ENCODE assay signal across 10 mouse cellular contexts in the genomic region with DNA sequence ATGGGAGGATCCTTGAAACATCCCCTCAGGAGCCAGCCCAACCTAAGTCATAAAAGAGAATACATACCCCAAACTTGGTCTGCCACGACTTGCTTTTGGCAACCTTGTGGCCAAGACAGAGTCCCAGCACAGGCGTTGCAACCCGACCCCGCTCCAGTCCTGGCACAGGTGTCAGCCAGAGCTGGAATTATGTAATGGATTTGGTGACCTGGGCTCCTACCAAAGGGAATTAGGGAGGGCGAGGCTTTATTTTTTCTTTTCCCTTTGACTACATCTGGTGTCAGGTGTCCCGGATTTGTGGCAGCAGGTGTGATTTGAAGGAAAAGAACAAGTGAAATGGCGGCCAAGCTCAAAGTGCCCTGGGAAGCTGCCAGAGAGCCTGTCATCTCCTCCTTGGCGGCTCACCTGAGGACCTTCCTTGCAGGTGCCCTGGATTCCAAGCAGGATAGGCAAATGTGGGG.
DNase-seq lines count a peak whose midpoint lies in the region; ATAC-seq and TF ChIP-seq lines count a peak whose summit lies in the region.
"Had no signal": no experiment of that assay in that cellular context is flagged by ENCODE, and none has a peak within 500 bp of the region (broad histone marks: within the 10 kb centered on the region; RNA-seq: fewer than 3 reads in every experiment).

No protein-coding gene starts in this region.

- H3K36me3 ChIP-seq in hindbrain, embryonic 16.5 days (ENCODE audit: control insufficient read depth, insufficient read depth, low read length) = no peaks in the 10 kb centered on the region
- no peaks in the 10 kb centered on the region for H3K36me3 ChIP-seq in midbrain, embryonic 16.5 days (ENCODE audit: control insufficient read depth, insufficient read depth, low read length)
- H3K36me3 ChIP-seq in heart, embryonic 10.5 days = no peaks in the 10 kb centered on the region

- peak overlapping the region; percentile 71 for H3K9ac ChIP-seq in hindbrain, embryonic 16.5 days (ENCODE audit: low read depth, low read length)
- peak overlapping the region; percentile 66 for H3K9ac ChIP-seq in midbrain, embryonic 16.5 days (ENCODE audit: low read depth, low read length)

- peak overlapping the region; percentile 75 for H3K4me2 ChIP-seq in hindbrain, embryonic 16.5 days (ENCODE audit: low read length)
- H3K4me2 ChIP-seq in midbrain, embryonic 16.5 days (ENCODE audit: low read length) = peak overlapping the region; percentile 63

- peak overlapping the region; percentile 42 for H3K4me3 ChIP-seq in hindbrain, embryonic 16.5 days (ENCODE audit: low read length)
- peak overlapping the region; percentile 44 for H3K4me3 ChIP-seq in midbrain, embryonic 16.5 days (ENCODE audit: low read depth, low read length)
- no peak overlapping the region for H3K4me3 ChIP-seq in heart, embryonic 10.5 days
- H3K4me3 ChIP-seq: heart, adult 2 months had no signal

- ATAC-seq in hindbrain, embryonic 16.5 days = no peak
- no peak for ATAC-seq in midbrain, embryonic 16.5 days
- ATAC-seq in inflammation-experienced regulatory T-cells, adult 6 months = no peak
- ATAC-seq in monocyte, adult 5-6 weeks (replicated peaks; ENCODE audit: insufficient number of reproducible peaks, low FRiP score, low TSS enrichment, poor library complexity, severe bottlenecking) = no peak

- WGBS in hindbrain, embryonic 16.5 days = 9% methylated on average over 8 of the region's 8 CpGs
- WGBS in midbrain, embryonic 16.5 days = 10% methylated on average over 8 of the region's 8 CpGs
- 3% methylated on average over 8 of the region's 8 CpGs for WGBS in heart, embryonic 10.5 days

- peaks cover 5% of the 10 kb centered on the region; the same call in 1 of the 2 replicates for H3K4me1 ChIP-seq in hindbrain, embryonic 16.5 days (ENCODE audit: control insufficient read depth, insufficient read depth, low read depth, low read length)
- peaks cover 9% of the 10 kb centered on the region; the same call in 1 of the 2 replicates for H3K4me1 ChIP-seq in midbrain, embryonic 16.5 days (ENCODE audit: control insufficient read depth, insufficient read depth, low read length)
- H3K4me1 ChIP-seq in heart, embryonic 10.5 days = peaks cover 9% of the 10 kb centered on the region

- no peak for TF ChIP-seq POLR2A in brain, embryonic 14.5 days (IDR thresholded peaks at IDR 0.05; ENCODE audit: borderline replicate concordance, extremely low read depth, insufficient read depth, insufficient read length, poor library complexity, severe bottlenecking)

- no peaks in the 10 kb centered on the region for H3K9me3 ChIP-seq in hindbrain, embryonic 16.5 days (ENCODE audit: control insufficient read depth, low read length)
- no peaks in the 10 kb centered on the region for H3K9me3 ChIP-seq in midbrain, embryonic 16.5 days (replicated peaks; ENCODE audit: control insufficient read depth, low read length, poor library complexity, severe bottlenecking)
- no peaks in the 10 kb centered on the region for H3K9me3 ChIP-seq in heart, embryonic 10.5 days

- no peak for TF ChIP-seq CTCF in brain, embryonic 14.5 days (IDR thresholded peaks at IDR 0.05; ENCODE audit: borderline replicate concordance, extremely low read depth, insufficient read depth, insufficient read length)

- H3K27ac ChIP-seq in hindbrain, embryonic 16.5 days (ENCODE audit: low read depth, low read length) = peak overlapping the region; percentile 84
- H3K27ac ChIP-seq in midbrain, embryonic 16.5 days (ENCODE audit: low read length) = peak overlapping the region; percentile 88
- no peak overlapping the region for H3K27ac ChIP-seq in heart, embryonic 10.5 days
- H3K27ac ChIP-seq: heart, adult 2 months had no signal

- H3K27me3 ChIP-seq in hindbrain, embryonic 16.5 days (replicated peaks; ENCODE audit: control insufficient read depth, insufficient read depth, low read length) = 0 out of 2 replicates have a peak, but pooled peaks cover 3% of the 10 kb centered on the region
- peaks cover 6% of the 10 kb centered on the region; the same call in 1 of the 2 replicates for H3K27me3 ChIP-seq in midbrain, embryonic 16.5 days (ENCODE audit: control insufficient read depth, insufficient read depth, low read depth, low read length)
- H3K27me3 ChIP-seq in heart, embryonic 10.5 days (ENCODE audit: insufficient read depth, poor library complexity, severe bottlenecking) = peaks cover 99% of the 10 kb centered on the region

- peak; percentile 76 for DNase-seq in brain, embryonic 14.5 days (ENCODE audit: low read depth)
- peak; percentile 40 for DNase-seq in embryo, embryonic 10.5 days (ENCODE audit: low spot score)
- DNase-seq in heart, embryonic 10.5 days (ENCODE audit: low spot score) = no peak
- no peak for DNase-seq in spleen, postnatal 36 days (ENCODE audit: low spot score in 2 of 2)
- DNase-seq: heart, adult 2 months; thymus, adult 18-20 months had no signal

Comparison
In these comparisons a context has a peak if more than half of its experiments do, and no peak if none do; other contexts are left out.
1. DNase-seq: peak in brain, embryonic 14.5 days (single experiment) and embryo, embryonic 10.5 days (single experiment); none in heart, embryonic 10.5 days (single experiment) and spleen, postnatal 36 days (0 of 2).